Mouse (Mus musculus): ENCODE data around the gene Mknk1.

DNA sequence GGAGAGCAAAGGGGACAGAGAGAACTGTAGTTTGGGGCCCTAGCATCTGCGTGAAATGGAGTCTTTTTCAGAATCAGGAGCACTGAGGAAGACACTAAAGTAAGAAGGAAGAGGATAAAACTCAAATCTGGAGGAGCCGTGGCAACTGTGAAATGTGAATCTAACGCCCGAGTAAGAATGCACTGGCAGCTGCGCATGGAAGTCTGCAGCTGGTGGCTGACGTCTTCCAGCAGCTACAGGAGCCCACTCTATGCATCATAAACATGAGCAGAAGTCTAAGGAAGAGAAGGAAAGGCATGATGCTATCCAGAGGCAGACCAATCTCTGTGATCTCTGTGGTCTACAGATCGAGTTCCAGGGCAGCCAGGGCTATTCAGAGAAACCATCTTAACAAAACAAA lies 88.6 kb downstream of the Mknk1 start:
- no peak for TF ChIP-seq CTCF (IDR thresholded peaks at IDR 0.05; ENCODE audit: borderline replicate concordance, insufficient read depth, low read length)
- TF ChIP-seq POLR2A (IDR thresholded peaks at IDR 0.05; ENCODE audit: low read depth, low read length): no peak
